Mouse (Mus musculus) neural tube, embryonic 12.5 days (tissue): ENCODE measurements around the gene Syt2. TPM values are rescaled to one million over a fixed set of nuclear protein-coding genes. Genes with fewer than 3 reads are reported as not detected.

ENCODE experiments used
- ATAC-seq: fragments of 200-750 bp; cut with Nextera tagmentation; 2 replicates; pipeline ENCODE4 v1.8.0; 2017; ENCODE audit warnings: low read depth, mild to moderate bottlenecking, moderate TSS enrichment, moderate library complexity; ENCODE audit not compliant: low FRiP score
- H3K27ac ChIP-seq: fragments of 300-500 bp; sonication (generic); 2 replicates; pipeline ENCODE4 v1.5.1; 2016
- H3K27me3 ChIP-seq: fragments of 300-500 bp; sonication (generic); replicated peaks from 2 replicates; pipeline ENCODE4 v1.6.1; 2016; ENCODE audit warnings: mild to moderate bottlenecking
- H3K36me3 ChIP-seq: fragments of 300-500 bp; sonication (generic); 2 replicates; pipeline ENCODE4 v1.6.1; 2016; ENCODE audit warnings: mild to moderate bottlenecking
- H3K4me1 ChIP-seq: fragments of 300-500 bp; sonication (generic); 2 replicates; pipeline ENCODE4 v1.6.1; 2016
- H3K4me2 ChIP-seq: fragments of 300-500 bp; sonication (generic); replicated peaks from 2 replicates; pipeline ENCODE4 v1.6.1; 2016; ENCODE audit warnings: mild to moderate bottlenecking
- H3K4me3 ChIP-seq: fragments of 300-500 bp; sonication (generic); 2 replicates; pipeline ENCODE4 v1.5.1; 2016
- H3K9ac ChIP-seq: fragments of 300-500 bp; sonication (generic); 2 replicates; pipeline ENCODE4 v1.6.1; 2016; ENCODE audit warnings: mild to moderate bottlenecking
- H3K9me3 ChIP-seq: fragments of 300-500 bp; sonication (generic); 2 replicates; pipeline ENCODE4 v1.6.1; 2016; ENCODE audit warnings: mild to moderate bottlenecking
- WGBS: fragments of 180-500 bp; shearing (Covaris S2); methylation state at CpG from one replicate; pipeline ENCODE4 v1.1.7; 2016; 5-methylcytosine and 5-hydroxymethylcytosine counted together
- polyA plus RNA-seq: library from polyadenylated mRNA; unstranded; fragments of >200 nt; fragmentation: Nextera tagmentation; extraction: Ambion mirVana; gene quantifications from 2 replicates; pipeline ENCODE4 v1.2.1, GENCODE M21; 2016

The Syt2 gene
- polyA plus RNA-seq, 1 experiment from 2014 or later = 9.8 TPM

DNA sequence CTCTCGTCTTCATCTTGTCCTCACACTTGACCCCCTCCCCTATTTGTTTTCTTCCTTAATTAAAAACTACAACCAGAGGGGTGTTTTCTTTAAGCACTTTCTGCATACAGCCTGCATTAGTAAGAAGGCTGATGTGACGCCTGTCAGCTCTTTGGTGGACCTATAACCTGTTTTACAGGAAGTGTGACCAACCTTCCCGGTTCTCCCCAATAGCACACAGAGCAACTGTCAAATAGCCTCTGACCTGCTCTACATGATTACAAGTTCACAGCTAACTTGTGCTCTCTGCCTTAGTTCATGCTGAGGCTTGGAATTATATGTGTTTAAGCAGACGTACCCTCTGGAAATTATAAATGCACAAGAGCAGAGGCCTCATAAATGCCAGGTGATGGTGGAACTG, 120.0 kb downstream of the Syt2 start:
- Histone ChIP-seq H3K27me3 (no peaks in the 10 kb centered on the region), H3K4me1 (0 out of 2 replicates have a peak, but pooled peaks cover 15% of the 10 kb centered on the region), H3K9ac (no peak overlapping the region), H3K4me2 (no peak overlapping the region), H3K27ac (no peak overlapping the region), H3K4me3 (no peak overlapping the region), H3K36me3 (peaks cover 9% of the 10 kb centered on the region), H3K9me3 (no peaks in the 10 kb centered on the region)
- WGBS = 81% methylated on average over 4 of the region's 4 CpGs
- ATAC-seq = no peak

DNA sequence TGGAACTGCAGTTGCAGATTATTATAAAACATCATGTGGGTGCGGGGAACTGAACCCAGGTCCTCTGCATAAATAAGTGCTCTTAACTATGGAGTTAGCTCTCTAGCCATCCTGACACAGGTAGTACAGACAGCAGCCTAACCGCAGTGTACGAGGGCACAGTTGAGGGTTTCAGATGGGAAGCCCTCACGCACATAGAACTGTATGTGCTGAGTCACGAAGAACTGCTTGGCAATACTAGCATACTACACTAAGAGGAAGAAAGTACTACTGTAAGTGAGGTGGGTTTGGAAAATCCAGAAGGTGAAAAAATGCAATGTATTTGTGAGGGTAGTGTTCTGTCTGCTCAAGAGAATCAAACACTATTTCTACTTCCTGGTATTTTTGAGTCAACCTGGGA, 123.8 kb downstream of the Syt2 start:
- Histone ChIP-seq H3K36me3 (peaks cover 13% of the 10 kb centered on the region), H3K27ac (no peak overlapping the region), H3K4me3 (no peak overlapping the region), H3K27me3 (no peaks in the 10 kb centered on the region), H3K9ac (no peak overlapping the region), H3K4me2 (no peak overlapping the region), H3K4me1 (peaks cover 5% of the 10 kb centered on the region; the same call in 1 of the 2 replicates), H3K9me3 (no peaks in the 10 kb centered on the region)
- no peak for ATAC-seq
- WGBS = 95% methylated on average over 5 of the region's 5 CpGs

DNA sequence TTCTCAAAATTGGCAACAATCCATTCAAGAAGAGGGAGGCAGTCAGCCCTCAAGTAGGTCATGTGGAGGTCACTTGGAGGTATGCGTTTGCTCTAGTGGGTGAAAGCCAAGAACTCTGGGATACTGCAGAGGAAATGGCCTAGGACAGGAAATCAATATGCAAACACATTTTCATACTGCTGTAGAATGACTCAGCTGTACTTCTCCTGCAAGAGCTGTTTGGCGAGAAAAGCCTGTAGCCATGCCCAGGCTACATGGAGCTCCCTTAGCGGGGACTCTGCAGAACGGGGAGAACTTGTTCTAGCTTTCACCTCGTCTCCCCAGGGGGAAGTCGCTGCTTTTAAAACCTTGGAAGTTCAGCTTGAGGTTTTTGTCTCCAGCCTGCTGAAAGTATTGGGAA, 124.9 kb downstream of the Syt2 start:
- peaks cover 5% of the 10 kb centered on the region; the same call in 1 of the 2 replicates for H3K4me1 ChIP-seq
- peaks cover 12% of the 10 kb centered on the region for H3K36me3 ChIP-seq
- no peak overlapping the region for H3K27ac ChIP-seq
- no peak overlapping the region for H3K9ac ChIP-seq
- no peaks in the 10 kb centered on the region for H3K27me3 ChIP-seq
- H3K4me3 ChIP-seq = no peak overlapping the region
- H3K9me3 ChIP-seq = no peaks in the 10 kb centered on the region
- no peak for ATAC-seq
- 83% methylated on average over 6 of the region's 6 CpGs for WGBS
- H3K4me2 ChIP-seq = no peak overlapping the region

DNA sequence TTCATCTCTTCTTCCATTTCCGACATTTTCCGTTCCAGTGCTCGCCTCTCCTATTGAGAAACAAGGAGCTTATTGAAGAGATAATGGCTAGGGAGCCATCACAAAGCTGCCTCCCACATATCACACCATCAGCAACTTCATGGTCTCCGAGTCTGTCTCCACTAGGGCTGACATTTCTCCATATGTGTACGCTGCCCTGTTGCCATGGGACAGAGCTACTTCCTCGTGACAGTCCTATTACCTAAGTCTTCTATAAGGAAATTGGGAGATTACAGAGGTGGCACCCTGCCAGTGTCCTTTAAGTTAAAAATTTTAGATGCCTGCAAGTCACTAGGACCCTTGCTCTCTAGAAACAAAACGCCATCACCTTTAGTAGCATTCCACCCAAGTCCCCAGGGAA, 125.5 kb downstream of the Syt2 start:
- WGBS = 92% methylated on average over 7 of the region's 7 CpGs
- H3K4me1 ChIP-seq = peaks cover 5% of the 10 kb centered on the region; the same call in 1 of the 2 replicates
- no peaks in the 10 kb centered on the region for H3K9me3 ChIP-seq
- H3K4me3 ChIP-seq = no peak overlapping the region
- no peak for ATAC-seq
- H3K9ac ChIP-seq = no peak overlapping the region
- peaks cover 14% of the 10 kb centered on the region for H3K36me3 ChIP-seq
- no peaks in the 10 kb centered on the region for H3K27me3 ChIP-seq
- H3K4me2 ChIP-seq = no peak overlapping the region
- H3K27ac ChIP-seq = no peak overlapping the region

DNA sequence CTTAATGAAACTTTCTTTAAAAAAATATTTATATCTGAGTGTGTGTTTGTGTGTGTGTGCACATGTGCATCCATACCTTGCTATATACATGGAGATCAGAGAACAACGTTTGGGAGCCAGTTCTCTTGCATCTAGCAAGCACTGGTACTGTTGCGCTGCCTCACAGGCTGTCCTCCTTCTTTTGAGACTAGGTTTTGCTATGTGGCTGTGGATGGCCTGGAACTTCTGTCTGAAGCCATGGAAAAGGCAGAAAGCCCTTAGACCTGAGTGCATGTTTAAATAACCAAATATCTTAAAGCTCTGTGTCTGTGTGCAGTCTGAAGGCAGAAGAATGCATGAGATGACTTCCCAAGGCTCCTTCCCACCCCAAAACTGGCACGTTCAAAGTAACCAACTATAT, 126.3 kb downstream of the Syt2 start:
- H3K27ac ChIP-seq = no peak overlapping the region
- H3K9me3 ChIP-seq = no peaks in the 10 kb centered on the region
- 92% methylated on average over 3 of the region's 3 CpGs for WGBS
- no peak overlapping the region for H3K4me3 ChIP-seq
- H3K4me2 ChIP-seq = no peak overlapping the region
- ATAC-seq = no peak
- H3K9ac ChIP-seq = no peak overlapping the region
- peaks cover 10% of the 10 kb centered on the region for H3K36me3 ChIP-seq
- H3K27me3 ChIP-seq = no peaks in the 10 kb centered on the region
- peaks cover 5% of the 10 kb centered on the region; the same call in 1 of the 2 replicates for H3K4me1 ChIP-seq

DNA sequence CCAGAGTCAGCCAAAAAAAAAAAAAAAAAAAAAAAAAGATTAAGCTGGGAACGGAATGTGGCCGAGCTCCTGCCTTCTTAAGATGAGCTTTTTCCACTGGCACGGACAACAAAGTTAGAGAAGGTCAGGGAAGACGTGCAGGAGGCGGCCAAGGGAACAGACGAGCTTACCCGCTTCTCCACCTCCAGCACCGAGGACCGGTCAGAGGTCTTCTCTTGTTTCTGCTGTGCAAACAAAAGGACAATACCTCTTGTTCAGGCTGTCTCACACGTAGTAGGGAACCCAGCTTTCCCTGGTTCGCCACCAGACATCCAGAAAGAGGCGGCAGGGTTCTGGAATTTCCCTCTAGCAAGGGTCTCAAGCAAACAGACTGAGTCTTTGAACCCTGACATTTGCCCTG, 126.8 kb downstream of the Syt2 start:
- Histone ChIP-seq H3K9ac (no peak overlapping the region), H3K4me1 (peaks cover 5% of the 10 kb centered on the region; the same call in 1 of the 2 replicates), H3K4me2 (no peak overlapping the region), H3K36me3 (peaks cover 9% of the 10 kb centered on the region), H3K27ac (no peak overlapping the region), H3K27me3 (no peaks in the 10 kb centered on the region), H3K4me3 (no peak overlapping the region), H3K9me3 (no peaks in the 10 kb centered on the region)
- no peak for ATAC-seq
- 64% methylated on average over 12 of the region's 12 CpGs for WGBS

DNA sequence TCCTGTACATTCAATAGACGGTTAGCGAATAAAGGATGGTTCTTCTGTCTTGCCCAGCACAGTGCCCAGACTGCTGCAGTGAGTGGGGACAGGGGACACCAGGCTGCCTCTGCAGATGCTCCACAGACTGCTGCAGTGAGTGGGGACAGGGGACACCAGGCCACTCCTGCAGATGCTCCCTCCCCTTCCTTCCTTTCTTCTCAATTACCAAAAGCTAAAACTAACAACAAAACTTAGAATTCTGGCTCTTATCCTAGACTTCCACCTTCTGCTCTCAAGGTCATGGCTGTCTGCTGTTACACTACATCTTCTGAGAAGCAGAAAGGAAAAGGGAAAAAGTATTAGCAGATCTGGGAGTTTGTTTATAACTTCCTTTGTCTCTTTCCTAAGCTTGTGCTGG, 127.8 kb downstream of the Syt2 start:
- Histone ChIP-seq H3K9me3 (no peaks in the 10 kb centered on the region), H3K9ac (no peak overlapping the region), H3K36me3 (peaks cover 9% of the 10 kb centered on the region), H3K27me3 (no peaks in the 10 kb centered on the region), H3K4me3 (no peak overlapping the region), H3K4me2 (no peak overlapping the region), H3K4me1 (peaks cover 5% of the 10 kb centered on the region; the same call in 1 of the 2 replicates), H3K27ac (no peak overlapping the region)
- 57% methylated on average over 2 of the region's 2 CpGs for WGBS
- no peak for ATAC-seq

DNA sequence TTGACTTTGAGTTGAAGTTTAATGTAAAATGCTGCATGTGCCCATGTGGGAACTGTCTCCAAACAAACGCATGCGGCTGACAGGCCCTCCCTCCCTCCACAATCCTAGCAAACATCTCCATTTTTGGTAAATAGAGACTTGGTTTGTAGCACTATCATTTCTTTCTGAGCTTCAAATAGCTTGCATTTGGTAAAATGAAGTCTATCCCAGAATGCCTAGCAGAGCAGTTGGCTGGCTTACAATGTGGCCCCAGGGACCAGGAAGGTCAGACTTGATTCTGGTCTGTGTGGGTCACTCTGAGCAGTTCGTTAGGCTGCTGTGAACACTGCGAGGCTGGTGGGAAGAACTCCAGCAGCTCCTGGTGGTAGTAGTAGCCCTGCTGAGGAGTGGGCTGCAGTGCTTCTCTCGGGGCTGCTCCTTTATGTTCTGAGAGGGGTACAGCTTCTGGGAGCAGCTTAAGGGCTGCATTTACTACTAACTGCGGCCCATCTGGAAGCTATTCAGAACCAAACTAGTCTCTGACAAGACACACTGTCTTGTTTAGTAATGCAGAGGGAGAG, 128.3 kb downstream of the Syt2 start:
- ATAC-seq = no peak
- no peaks in the 10 kb centered on the region for H3K27me3 ChIP-seq
- no peak overlapping the region for H3K9ac ChIP-seq
- no peak overlapping the region for H3K27ac ChIP-seq
- peaks cover 5% of the 10 kb centered on the region; the same call in 1 of the 2 replicates for H3K4me1 ChIP-seq
- peaks cover 9% of the 10 kb centered on the region for H3K36me3 ChIP-seq
- 33% methylated on average over 6 of the region's 6 CpGs for WGBS
- H3K4me3 ChIP-seq = no peak overlapping the region
- no peaks in the 10 kb centered on the region for H3K9me3 ChIP-seq
- no peak overlapping the region for H3K4me2 ChIP-seq

DNA sequence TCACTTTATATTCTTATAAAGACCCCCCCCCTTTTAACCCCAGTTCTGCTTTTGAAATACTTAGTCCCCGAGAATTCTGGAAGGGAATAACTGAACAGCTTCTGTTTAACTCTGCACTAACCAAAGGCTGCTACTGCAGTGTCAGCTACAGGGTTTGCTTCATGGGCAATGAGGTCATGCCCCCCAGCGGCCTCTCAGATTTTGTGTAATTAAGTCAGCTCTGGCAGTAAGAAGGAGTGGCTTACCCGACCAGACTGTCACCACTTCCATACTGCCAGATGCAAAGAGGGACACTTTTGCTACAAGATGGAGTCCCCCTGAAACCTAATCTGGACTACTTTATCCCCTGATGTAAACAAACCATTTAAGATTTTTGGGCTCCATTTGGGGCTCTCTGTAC, 129.2 kb downstream of the Syt2 start:
- ATAC-seq = no peak
- no peak overlapping the region for H3K9ac ChIP-seq
- no peak overlapping the region for H3K4me2 ChIP-seq
- H3K4me3 ChIP-seq = no peak overlapping the region
- 33% methylated on average over 3 of the region's 3 CpGs for WGBS
- peaks cover 9% of the 10 kb centered on the region for H3K36me3 ChIP-seq
- H3K27ac ChIP-seq = no peak overlapping the region
- no peaks in the 10 kb centered on the region for H3K27me3 ChIP-seq
- no peaks in the 10 kb centered on the region for H3K9me3 ChIP-seq
- H3K4me1 ChIP-seq = peaks cover 5% of the 10 kb centered on the region; the same call in 1 of the 2 replicates

DNA sequence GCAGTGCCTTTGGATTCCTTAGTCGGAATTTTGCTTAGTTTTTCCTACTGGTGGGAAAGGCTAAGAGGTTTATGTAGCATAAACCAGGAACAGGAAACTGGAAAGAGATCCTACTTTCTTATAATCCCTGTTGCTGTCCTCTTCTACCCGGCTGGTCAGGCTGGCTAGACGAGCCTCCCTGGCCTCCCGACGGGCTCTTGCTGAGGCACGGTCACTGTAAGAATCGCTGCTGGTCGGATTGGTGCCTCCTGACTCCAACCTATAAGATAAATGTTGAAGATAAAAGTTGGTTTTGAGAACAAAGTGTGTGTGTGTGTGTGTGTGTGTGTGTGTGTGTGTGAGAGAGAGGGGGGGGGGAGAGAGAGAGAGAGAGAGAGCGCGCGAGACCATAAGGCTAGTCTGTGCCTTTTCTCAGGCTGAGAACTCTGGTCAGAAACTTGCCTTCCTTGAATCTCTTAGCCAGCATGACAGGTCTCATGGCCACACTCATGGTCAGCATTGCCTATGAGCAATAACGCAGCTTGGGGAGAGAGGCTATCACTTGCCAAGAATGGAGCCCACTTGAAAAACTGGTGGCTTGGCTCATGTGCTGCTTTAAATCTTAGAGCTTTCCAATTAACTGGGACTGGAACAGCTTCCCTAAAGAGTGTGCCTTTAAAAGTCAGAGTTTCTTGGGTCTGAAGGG, 130.9 kb downstream of the Syt2 start:
- H3K27ac ChIP-seq = no peak overlapping the region
- H3K27me3 ChIP-seq = no peaks in the 10 kb centered on the region
- H3K9ac ChIP-seq = no peak overlapping the region
- no peaks in the 10 kb centered on the region for H3K9me3 ChIP-seq
- peaks cover 5% of the 10 kb centered on the region; the same call in 1 of the 2 replicates for H3K4me1 ChIP-seq
- 91% methylated on average over 12 of the region's 12 CpGs for WGBS
- H3K36me3 ChIP-seq = peaks cover 4% of the 10 kb centered on the region
- no peak overlapping the region for H3K4me3 ChIP-seq
- H3K4me2 ChIP-seq = no peak overlapping the region
- ATAC-seq = no peak

DNA sequence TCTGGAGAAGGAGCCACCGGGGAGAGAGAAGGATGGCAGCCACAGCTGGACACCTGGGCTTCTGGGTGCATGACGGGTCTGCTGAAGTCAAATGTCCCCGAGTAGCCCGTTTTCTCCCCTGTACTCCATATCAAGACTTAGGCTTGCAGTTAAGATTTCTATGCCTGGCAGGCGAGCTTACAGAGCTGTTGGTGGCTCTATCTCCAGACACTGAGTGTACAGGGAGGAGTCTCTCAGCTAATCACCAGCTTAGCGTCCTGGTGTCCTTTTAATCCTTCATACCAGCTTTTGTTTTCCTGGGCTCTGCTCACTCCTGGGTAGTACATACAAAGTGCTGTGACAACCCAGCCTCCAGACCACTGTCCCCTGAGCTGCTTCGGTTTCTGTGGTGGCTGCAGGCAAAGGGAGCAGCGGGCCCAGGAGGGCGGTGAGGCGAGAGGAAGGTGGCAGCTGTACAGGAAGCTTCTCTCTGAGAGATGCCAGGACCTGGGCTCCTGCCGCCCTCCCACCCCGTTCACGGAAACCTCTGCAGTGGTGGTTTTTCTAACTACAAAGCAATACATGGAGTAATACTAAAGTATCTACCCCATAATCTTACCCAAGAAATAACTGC, 131.6 kb downstream of the Syt2 start:
- peaks cover 4% of the 10 kb centered on the region for H3K36me3 ChIP-seq
- peaks cover 5% of the 10 kb centered on the region; the same call in 1 of the 2 replicates for H3K4me1 ChIP-seq
- WGBS = 82% methylated on average over 13 of the region's 13 CpGs
- H3K9me3 ChIP-seq = no peaks in the 10 kb centered on the region
- H3K27ac ChIP-seq = no peak overlapping the region
- H3K4me2 ChIP-seq = no peak overlapping the region
- H3K27me3 ChIP-seq = no peaks in the 10 kb centered on the region
- ATAC-seq = no peak
- H3K4me3 ChIP-seq = no peak overlapping the region
- H3K9ac ChIP-seq = no peak overlapping the region

DNA sequence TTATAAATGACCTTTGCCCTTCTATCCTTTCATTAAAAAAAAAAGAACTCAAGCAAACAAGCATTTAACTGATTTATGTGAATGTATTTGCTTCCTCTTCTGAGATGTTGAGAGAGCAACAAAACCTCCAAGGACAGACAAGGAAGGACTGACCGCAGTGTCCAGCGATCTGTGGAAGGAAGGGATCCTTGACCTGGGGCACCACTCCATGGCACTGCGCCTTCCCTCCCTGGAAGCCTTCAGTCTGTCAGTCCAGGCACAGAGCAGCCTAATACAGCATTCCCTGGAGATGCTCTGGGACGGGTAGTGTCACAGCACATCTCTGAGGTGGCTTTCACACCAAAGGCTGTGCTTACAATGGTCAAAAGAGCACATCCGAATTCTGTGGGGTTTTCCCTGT, 136.3 kb downstream of the Syt2 start:
- Histone ChIP-seq H3K27ac (no peak overlapping the region), H3K9me3 (no peaks in the 10 kb centered on the region), H3K27me3 (no peaks in the 10 kb centered on the region), H3K36me3 (no peaks in the 10 kb centered on the region), H3K9ac (no peak overlapping the region), H3K4me3 (no peak overlapping the region), H3K4me1 (no peaks in the 10 kb centered on the region), H3K4me2 (no peak overlapping the region)
- WGBS = 86% methylated on average over 5 of the region's 5 CpGs
- ATAC-seq = no peak
